Mouse (Mus musculus) B cell, adult 62 days (primary cell): ENCODE data around the gene Serpina1f. TPM values are rescaled to one million over a fixed set of nuclear protein-coding genes. Genes with fewer than 3 reads are reported as not detected.

ENCODE experiments used
- total RNA-seq: library from RNA; stranded (reverse); gene quantifications from 4 replicates; pipeline ENCODE4 v1.2.4, GENCODE M21; 2023

Gene Serpina1f
- total RNA-seq: not detected in 4 replicates

GRCm38 (mm10) chr12:103695429-103695828 is at the start of gene Serpina1f:
Gene Serpina1f (minus strand): TSS chr12:103695529.

GRCm38 (mm10) chr12:103676039-103676438 is 19.3 kb downstream of the Serpina1f start, which contains the start of gene Serpina16:
Gene Serpina16 (minus strand): TSS chr12:103676139.

DNA sequence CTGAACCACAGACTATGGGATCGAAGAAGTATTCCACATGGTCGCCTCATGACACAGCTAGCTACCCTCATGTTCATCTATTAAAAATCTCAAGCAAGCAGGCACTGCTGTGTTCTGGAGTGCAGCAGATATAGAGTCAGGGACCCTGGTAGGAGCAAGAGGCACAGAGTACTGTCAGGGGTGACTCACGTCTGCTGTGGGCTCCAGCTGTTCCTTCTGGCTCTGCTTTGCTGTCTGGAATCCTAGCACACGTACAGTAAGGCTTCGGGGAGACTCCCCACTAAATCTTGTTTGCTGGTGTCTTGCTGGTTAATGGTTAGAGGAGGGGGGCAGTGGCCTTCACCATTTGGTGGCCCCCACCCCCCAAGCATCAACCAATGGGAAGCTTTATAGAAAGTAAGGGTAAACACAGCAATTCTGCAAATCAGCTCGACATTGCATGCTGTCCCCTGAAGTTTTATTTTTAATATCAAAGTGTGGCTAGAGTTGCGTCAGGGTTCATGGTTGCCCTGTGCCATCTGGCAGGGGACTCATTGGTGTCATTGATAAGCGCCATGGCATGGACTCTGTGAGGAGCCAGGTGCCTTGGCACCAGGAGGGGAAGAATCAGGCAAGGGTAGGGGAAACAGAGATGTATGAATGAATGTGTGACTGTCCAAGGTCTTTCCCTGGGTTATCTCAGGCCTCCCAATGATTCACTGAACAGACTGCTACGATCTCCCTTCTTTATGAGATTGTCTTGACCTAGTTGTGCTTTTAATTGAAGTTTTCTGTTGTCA is 38.3 kb downstream of the Serpina1f start, which contains the start of gene Serpina6:
TSS of gene Serpina6 (minus strand) at position 365 of the 779 bp plus-strand sequence.

Other genes starting within 250 kb of the Serpina1f start
- gene Ifi27l2b, start 238.3 kb downstream of the Serpina1f start, total RNA-seq: not detected in 4 replicates
- not detected in 4 replicates for gene Ppp4r4, start 163.2 kb downstream of the Serpina1f start, total RNA-seq
- not detected in 4 replicates for gene Serpina10, start 64.1 kb downstream of the Serpina1f start, total RNA-seq
- gene Serpina6, start 38.3 kb downstream of the Serpina1f start, total RNA-seq: not detected in 4 replicates
- not detected in 4 replicates for gene Serpina16, start 19.4 kb downstream of the Serpina1f start, total RNA-seq
- not detected in 4 replicates for gene Serpina1d, start 78.1 kb upstream of the Serpina1f start, total RNA-seq
- not detected in 4 replicates for gene Serpina1b, start 134.8 kb upstream of the Serpina1f start, total RNA-seq
- not detected in 4 replicates for gene Serpina1a, start 168.0 kb upstream of the Serpina1f start, total RNA-seq
- not detected in 4 replicates for gene Serpina1c, start 209.4 kb upstream of the Serpina1f start, total RNA-seq